Mouse (Mus musculus) MN1 (cell line): ENCODE results near the gene Frem1.
A peak's percentile ranks its signal among the peaks of the same experiment; 100 is the strongest.

Source experiments
- DNase-seq: peaks from one replicate; pipeline ENCODE4 v3.0.0-alpha.2; 2016; ENCODE audit warnings: low spot score

The Frem1 gene

GRCm38 (mm10) chr4:83030097-83030496, 22.0 kb downstream of the Frem1 start:
- DNase-seq, result no peak

GRCm38 (mm10) chr4:83020759-83021555, 31.2 kb downstream of the Frem1 start:
- no peak for DNase-seq

- DNase-seq, result peak; percentile 34
Observed at GRCm38 (mm10) chr4:83018111-83019105, 33.7 kb downstream of the Frem1 start.

GRCm38 (mm10) chr4:83014538-83014937, 37.6 kb downstream of the Frem1 start:
- DNase-seq, result no peak

- no peak for DNase-seq
Observed at GRCm38 (mm10) chr4:83004086-83004485, 48.1 kb downstream of the Frem1 start.

- DNase-seq, result no peak
Observed at GRCm38 (mm10) chr4:82992042-82992441, 60.1 kb downstream of the Frem1 start.

- no peak for DNase-seq
Observed at GRCm38 (mm10) chr4:82990973-82991695, 61.0 kb downstream of the Frem1 start.

GRCm38 (mm10) chr4:82972381-82972780, 79.8 kb downstream of the Frem1 start:
- no peak for DNase-seq

- no peak for DNase-seq
Observed at GRCm38 (mm10) chr4:82970901-82971648, 81.1 kb downstream of the Frem1 start.

- DNase-seq, result no peak
Observed at GRCm38 (mm10) chr4:82961024-82961423, 91.1 kb downstream of the Frem1 start.

- DNase-seq, result no peak
Observed at GRCm38 (mm10) chr4:82957827-82958538, 94.2 kb downstream of the Frem1 start.

GRCm38 (mm10) chr4:82953992-82954391, 98.1 kb downstream of the Frem1 start:
- DNase-seq, result no peak

- no peak for DNase-seq
Observed at GRCm38 (mm10) chr4:82949511-82949910, 102.6 kb downstream of the Frem1 start.

GRCm38 (mm10) chr4:82946721-82947120, 105.4 kb downstream of the Frem1 start:
- peak; percentile 28 for DNase-seq

GRCm38 (mm10) chr4:82946276-82946612, 105.9 kb downstream of the Frem1 start:
- peak; percentile 56 for DNase-seq

- DNase-seq, result peak; percentile 9
Observed at GRCm38 (mm10) chr4:82945572-82946275, 106.4 kb downstream of the Frem1 start.

GRCm38 (mm10) chr4:82940680-82941079, 111.5 kb downstream of the Frem1 start:
- no peak for DNase-seq

GRCm38 (mm10) chr4:82940248-82940647, 111.9 kb downstream of the Frem1 start:
- no peak for DNase-seq

- peak; percentile 68 for DNase-seq
Observed at GRCm38 (mm10) chr4:82934308-82934707, 117.8 kb downstream of the Frem1 start.

- DNase-seq, result peak; percentile 80
Observed at GRCm38 (mm10) chr4:82933698-82934210, 118.4 kb downstream of the Frem1 start.
